Mouse (Mus musculus): Measurements from ENCODE around the gene Hist2h2be.
"Not testable (repeated sequence)": the region's sequence is repeated elsewhere in the genome, so short reads cannot be mapped to it uniquely, and the experiment has no call there.

The Hist2h2be gene

DNA sequence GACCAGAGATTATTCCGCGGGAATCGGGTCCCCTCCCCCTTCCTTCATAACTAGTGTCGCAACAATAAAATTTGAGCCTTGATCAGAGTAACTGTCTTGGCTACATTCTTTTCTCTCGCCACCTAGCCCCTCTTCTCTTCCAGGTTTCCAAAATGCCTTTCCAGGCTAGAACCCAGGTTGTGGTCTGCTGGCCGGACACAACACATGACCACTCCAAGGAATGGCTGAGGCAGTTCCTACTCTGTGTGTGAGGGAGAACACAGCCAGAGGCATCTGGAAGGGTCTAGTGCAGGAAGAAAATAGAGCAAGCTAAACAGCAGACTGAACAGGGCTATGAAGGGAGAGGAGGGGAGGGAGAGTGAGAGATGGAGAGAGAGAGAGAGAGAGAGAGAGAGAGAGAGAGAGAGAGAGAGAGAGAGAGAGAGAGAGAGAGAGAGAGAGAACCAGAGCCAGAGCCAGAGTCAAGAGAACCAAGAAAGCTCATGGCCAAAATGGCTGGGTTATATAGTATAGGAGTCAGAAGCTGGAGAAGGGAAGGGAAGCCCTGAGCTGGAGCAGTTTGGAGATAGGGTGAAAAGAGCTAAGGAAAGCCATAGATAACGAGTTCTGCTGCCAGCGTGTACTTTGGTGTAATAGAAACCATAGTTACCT, 22.2 kb upstream of the Hist2h2be start:
- DNase-seq = not testable (repeated sequence)

DNA sequence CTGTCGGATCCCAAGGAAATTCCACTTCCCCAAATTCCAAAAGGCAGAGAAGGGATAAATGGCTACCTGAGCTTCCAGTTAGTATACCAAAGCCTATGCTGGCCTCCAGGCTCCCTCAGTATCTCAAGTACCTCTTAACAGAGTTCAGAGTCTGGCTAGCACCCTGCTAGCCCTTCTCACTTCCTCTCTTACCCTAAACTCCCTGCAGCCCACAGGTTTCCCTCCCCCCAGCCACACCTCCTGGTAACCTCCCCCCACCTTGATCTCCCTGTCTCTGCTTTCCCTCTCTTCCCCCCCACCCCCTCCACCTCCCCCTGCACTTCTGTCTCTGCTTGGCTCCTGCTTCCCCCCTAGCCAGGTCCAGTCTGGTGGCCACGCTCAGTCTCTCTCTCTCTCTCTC, 21.2 kb upstream of the Hist2h2be start:
- no peak for DNase-seq

DNA sequence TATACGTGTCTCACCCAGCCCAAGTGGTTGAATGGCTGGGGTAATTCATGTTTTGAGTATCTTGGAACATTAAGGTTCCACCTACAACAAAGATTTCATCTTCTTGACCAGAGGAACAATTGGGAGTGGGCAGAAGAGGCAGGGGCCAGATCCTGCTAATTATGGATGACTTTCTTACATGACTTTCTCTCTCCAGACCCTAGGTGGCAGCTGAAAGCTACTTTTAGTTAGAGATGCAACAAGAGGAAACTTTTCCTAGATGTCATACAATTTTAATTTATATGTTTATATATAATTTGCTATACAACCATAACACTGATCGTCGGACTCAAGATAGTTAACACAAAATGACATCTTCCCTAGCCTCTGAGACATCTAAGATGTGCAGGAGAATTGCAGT, 13.1 kb upstream of the Hist2h2be start:
- no peak for DNase-seq

DNA sequence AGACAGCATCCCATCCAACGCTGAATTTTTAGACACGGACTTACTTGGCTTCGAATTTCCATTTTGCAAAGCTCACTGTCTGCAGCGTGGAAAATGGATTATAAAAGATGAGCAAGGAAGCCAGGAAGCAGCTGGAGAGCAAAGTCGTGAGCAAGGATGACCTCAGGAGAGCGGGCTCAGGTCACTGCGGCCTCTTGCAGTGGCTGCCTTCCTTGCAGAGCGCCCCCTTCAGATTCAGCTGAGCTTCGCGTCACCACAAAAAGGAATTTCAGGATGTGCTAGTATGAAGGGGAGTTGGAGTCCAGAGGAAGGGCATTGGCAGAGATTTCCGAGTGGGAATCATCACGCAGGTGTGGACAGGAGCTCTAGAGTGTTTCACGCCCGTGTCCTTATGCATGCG, 11.7 kb upstream of the Hist2h2be start:
- no peak for DNase-seq

GRCm38 (mm10) chr3:96219191-96219641, 1.7 kb upstream of the Hist2h2be start:
- DNase-seq = peak; percentile 65

GRCm38 (mm10) chr3:96219661-96220130, 1.2 kb upstream of the Hist2h2be start, which contains the start of the genes Bola1 and Hist2h2ab:
TSS of gene Bola1 (minus strand) at chr3:96219709.
TSS of gene Hist2h2ab (plus strand) at chr3:96219865.
- DNase-seq = peak; percentile 94

DNA sequence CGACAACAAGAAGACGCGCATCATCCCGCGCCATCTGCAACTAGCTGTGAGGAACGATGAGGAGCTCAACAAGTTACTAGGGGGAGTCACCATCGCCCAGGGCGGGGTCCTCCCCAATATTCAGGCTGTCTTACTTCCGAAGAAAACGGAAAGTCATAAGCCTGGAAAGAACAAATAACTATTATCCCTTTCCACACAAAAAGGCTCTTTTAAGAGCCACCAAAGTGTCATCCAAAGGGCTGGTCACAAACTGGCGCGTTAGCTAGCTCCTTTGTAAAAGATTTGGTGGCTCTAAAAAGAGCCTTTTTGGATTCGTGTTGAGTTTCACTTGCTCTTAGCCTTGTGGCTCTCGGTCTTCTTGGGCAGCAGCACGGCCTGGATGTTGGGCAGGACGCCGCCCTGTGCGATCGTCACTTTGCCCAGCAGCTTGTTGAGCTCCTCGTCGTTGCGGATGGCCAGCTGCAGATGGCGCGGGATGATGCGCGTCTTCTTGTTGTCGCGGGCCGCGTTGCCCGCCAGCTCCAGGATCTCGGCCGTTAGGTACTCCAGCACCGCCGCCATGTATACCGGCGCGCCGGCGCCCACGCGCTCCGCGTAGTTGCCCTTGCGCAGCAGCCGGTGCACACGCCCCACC, 671 bp upstream of the Hist2h2be start:
- not testable (repeated sequence) for DNase-seq

- DNase-seq = no peak
Observed at GRCm38 (mm10) chr3:96221640-96222038, 720 bp downstream of the Hist2h2be start.

- DNase-seq = peak; percentile 59
Observed at GRCm38 (mm10) chr3:96222774-96223173, 1.9 kb downstream of the Hist2h2be start.

GRCm38 (mm10) chr3:96225421-96225820, 4.5 kb downstream of the Hist2h2be start:
- peak; percentile 18 for DNase-seq

DNA sequence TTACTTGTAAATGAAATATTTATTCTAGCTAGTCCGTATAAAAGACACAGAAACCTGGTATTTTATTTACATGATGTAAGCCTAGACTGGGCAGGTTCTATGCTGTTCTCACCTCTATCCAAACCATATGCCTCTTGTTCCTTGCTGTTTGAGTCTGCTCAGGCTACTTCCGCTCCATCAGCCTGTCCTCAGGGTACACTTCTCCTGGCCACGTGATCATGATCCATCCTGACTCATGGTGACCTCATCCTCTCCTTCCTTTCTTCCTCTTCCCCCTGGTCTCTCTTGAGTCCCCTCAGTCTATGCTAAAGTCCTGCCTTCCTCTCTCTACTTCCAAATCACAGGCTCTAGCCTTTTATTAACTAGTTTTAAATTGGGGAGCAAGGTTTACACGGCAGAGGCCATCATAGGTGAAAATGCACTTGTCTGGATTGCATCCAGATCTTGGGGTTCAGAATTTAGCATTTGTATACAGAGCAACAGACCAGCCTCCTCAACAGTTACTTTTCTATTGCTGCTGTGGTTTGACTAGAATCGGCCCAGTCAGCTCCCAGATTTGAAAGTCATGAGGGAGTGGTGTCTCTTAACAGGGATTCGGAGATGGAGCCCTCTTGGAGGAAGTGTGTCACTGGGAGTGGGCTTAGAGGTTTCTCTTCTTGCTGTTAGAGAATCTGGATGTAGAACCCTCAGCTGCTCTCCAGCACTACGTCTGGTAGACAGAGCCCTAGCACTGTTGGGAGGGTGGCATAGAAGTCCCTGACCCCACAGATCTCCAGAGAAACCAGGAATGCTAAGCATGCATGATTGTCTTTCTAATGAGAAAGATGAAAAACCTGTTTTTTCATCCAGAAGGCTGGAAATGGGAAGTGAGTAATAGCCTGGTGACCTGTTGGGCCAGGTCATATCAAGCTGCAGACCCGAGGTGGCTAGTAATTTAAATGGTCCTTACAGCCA, 6.1 kb downstream of the Hist2h2be start:
- peak; percentile 12 for DNase-seq

DNA sequence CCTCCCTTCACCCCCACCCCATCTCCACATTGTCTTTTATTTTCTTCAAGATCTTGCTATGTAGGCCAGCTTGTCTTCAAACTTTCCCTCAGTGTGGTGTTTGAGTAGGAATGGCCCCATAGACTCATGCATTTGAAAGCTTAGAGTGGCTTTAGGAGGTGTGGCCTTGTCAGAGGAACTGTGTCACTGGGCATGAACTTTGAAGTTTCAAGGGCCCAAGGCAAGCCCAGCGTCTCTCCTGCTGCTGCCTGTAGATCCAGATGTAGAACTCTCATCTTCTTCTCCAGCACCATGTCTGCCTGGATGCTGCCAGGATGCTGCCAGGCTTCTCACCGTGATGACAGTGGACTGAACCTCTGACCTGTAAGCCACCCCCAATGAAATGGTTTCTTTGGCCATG, 7.9 kb downstream of the Hist2h2be start:
- DNase-seq = no peak

GRCm38 (mm10) chr3:96230404-96230803, 9.5 kb downstream of the Hist2h2be start:
- no peak for DNase-seq

- no peak for DNase-seq
Observed at GRCm38 (mm10) chr3:96230910-96231757, 10.2 kb downstream of the Hist2h2be start.

- no peak for DNase-seq
Observed at GRCm38 (mm10) chr3:96231758-96232120, 10.8 kb downstream of the Hist2h2be start.

- DNase-seq = no peak
Observed at GRCm38 (mm10) chr3:96234914-96235313, 14.0 kb downstream of the Hist2h2be start.

DNA sequence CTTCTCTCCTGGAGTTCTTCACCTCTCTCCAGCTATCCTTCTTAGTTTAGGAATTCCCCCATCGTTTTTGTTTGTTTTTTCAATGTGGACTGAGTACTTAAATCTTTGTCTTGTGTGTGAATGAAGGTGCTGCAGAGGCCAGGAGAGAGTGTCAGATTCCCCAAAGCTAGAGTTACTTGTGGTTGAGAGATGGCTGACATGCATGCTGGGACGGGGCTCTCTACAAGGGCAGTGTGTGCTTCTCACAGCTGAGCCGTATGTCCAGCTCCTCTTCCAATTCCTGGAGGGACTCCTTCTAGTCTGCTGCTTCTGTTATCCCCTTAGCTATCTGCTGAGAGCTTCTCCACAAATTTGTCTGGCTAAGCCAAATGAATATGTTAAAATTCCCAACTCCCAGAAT, 14.9 kb downstream of the Hist2h2be start:
- no peak for DNase-seq

DNA sequence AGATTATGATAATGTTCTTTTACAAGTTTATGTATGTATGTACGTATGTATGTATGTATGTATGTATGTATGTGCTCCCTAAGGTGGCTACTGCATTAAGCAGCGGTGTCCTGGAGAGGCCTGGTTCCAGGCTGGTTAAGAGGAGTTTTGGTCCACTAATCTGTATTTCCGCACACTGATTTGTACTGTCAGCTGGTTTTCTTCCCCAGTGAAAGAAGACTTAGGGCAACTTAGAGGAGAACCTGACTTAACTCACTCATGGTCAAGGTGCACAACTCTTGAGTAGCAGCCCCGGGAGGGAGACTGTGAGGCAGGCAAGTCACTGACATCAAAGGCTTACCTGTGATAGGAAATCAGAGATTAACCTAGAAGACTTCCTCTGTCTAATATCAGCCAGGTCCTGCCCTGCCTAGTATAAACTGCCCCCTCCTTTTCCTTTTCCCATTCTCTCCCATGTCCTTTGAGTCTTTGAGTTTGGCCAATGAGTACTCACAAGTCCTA, 16.0 kb downstream of the Hist2h2be start:
- no peak for DNase-seq

- DNase-seq = no peak
Observed at GRCm38 (mm10) chr3:96237335-96237903, 16.5 kb downstream of the Hist2h2be start.

DNA sequence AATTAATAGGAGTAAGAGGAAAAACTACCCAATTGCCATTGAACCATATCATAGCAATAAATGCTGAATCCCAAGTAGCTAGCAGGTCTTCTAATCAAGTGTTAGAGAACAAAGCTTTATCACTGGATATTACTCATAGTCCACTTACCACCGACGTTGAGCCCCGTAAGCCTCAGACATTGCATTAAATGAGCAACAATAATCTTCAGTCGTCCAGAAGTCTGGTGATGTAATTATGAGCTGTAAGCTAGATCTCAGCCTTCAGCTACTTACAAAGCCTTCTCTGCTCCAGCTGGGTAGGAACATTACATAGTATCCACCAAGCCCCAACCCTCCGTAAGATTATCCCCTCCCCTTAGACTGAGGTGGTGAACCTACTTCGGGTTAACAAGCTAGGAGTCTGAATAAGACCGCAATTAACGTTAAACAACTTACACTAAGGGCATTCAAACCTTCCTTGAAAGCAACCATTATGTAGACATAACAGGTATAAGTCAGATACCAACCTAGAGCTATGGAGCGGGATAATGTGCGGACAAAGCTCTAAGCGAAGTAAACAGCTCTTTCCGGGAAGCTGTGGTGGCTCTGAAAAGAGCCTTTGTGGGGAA, 17.1 kb downstream of the Hist2h2be start:
- no peak for DNase-seq

Data from cerebellum, adult 9-10 months (tissue).